Mouse (Mus musculus) ES-E14 (cell line): ENCODE data around the gene Frmpd4. TPM values are rescaled to one million over a fixed set of nuclear protein-coding genes. Genes with fewer than 3 reads are reported as not detected.

Experiments used
- DNase-seq: peaks from one replicate; pipeline ENCODE4 v3.0.0-alpha.2; 2013; ENCODE audit warnings: low read depth, low spot score
- H3K27ac ChIP-seq: 2 replicates; pipeline ENCODE4 v1.5.1; 2012; ENCODE audit warnings: low read depth, mild to moderate bottlenecking, low read length, moderate library complexity, mixed read lengths; ENCODE audit not compliant: poor library complexity, insufficient read depth, severe bottlenecking
- H3K36me3 ChIP-seq: 2 replicates; pipeline ENCODE4 v1.6.1; 2012; ENCODE audit warnings: mild to moderate bottlenecking, low read length, moderate library complexity, mixed read lengths; ENCODE audit not compliant: control insufficient read depth, poor library complexity, insufficient read depth, severe bottlenecking
- H3K4me1 ChIP-seq, 2 experiments: fragments of 150-350 bp in 1 of 2; sonication (generic) in 1 of 2; 2 replicates each; pipeline ENCODE4 v1.6.1; 2012; ENCODE audit warnings: low read length in 2 of 2, mild to moderate bottlenecking in 1 of 2, mixed read lengths in 1 of 2; ENCODE audit not compliant: control insufficient read depth in 2 of 2, insufficient read depth in 2 of 2, poor library complexity in 1 of 2
- H3K4me3 ChIP-seq, 2 experiments: fragments of 150-350 bp in 1 of 2; sonication (generic) in 1 of 2; 2 replicates each; pipeline ENCODE4 v1.5.1; 2012; ENCODE audit warnings: low read length in 2 of 2, low read depth in 1 of 2, mild to moderate bottlenecking in 1 of 2, mixed read lengths in 1 of 2; ENCODE audit not compliant: insufficient read depth in 1 of 2, poor library complexity in 1 of 2, severe bottlenecking in 1 of 2
- H3K9ac ChIP-seq: 2 replicates; pipeline ENCODE4 v1.6.1; 2012; ENCODE audit warnings: low read depth, mild to moderate bottlenecking, low read length, mixed read lengths; ENCODE audit not compliant: poor library complexity, insufficient read depth, severe bottlenecking
- H3K9me3 ChIP-seq: fragments of 150-350 bp; sonication (generic); 2 replicates; pipeline ENCODE4 v1.6.1; 2012; ENCODE audit warnings: low read depth, mild to moderate bottlenecking, low read length; ENCODE audit not compliant: control insufficient read depth, insufficient read depth
- CHD2 ChIP-seq: IDR thresholded peaks from 2 replicates; pipeline ENCODE4 v1.6.1; 2014; ENCODE audit warnings: mild to moderate bottlenecking, low read depth, low read length, inconsistent platforms
- HCFC1 ChIP-seq: IDR thresholded peaks from 2 replicates; pipeline ENCODE4 v1.6.1; 2012; ENCODE audit warnings: low read length, inconsistent platforms, borderline replicate concordance; ENCODE audit not compliant: insufficient read depth
- MAFK ChIP-seq: IDR thresholded peaks from 2 replicates; pipeline ENCODE4 v1.6.1; 2014; ENCODE audit warnings: mild to moderate bottlenecking, low read depth, low read length, inconsistent platforms; ENCODE audit not compliant: insufficient read depth
- ZC3H11A ChIP-seq: IDR thresholded peaks from 2 replicates; pipeline ENCODE4 v1.6.1; 2012; ENCODE audit warnings: low read depth, mild to moderate bottlenecking, inconsistent platforms, low read length, borderline replicate concordance
- ZNF384 ChIP-seq: IDR thresholded peaks from 2 replicates; pipeline ENCODE4 v1.6.1; 2012; ENCODE audit warnings: low read depth, low read length, inconsistent platforms
- in situ Hi-C, 2 experiments: fragments of 600-800 bp; cut with MboI; formaldehyde crosslinking; loops; one replicate each; pipeline ENCODE4 v1.15.1; 2025; ENCODE audit warnings: low sequenced_read_pairs in 2 of 2, inconsistent platforms in 1 of 2; ENCODE audit not compliant: unreplicated experiment in 2 of 2
- total RNA-seq: library from RNA; depleted of rRNA; stranded (reverse); fragments of 300-350 nt; gene quantifications from 2 replicates; pipeline ENCODE4 v1.2.3, GENCODE M21; 2012; rRNA removed

Frmpd4 gene
- total RNA-seq, 1 experiment: not detected

DNA sequence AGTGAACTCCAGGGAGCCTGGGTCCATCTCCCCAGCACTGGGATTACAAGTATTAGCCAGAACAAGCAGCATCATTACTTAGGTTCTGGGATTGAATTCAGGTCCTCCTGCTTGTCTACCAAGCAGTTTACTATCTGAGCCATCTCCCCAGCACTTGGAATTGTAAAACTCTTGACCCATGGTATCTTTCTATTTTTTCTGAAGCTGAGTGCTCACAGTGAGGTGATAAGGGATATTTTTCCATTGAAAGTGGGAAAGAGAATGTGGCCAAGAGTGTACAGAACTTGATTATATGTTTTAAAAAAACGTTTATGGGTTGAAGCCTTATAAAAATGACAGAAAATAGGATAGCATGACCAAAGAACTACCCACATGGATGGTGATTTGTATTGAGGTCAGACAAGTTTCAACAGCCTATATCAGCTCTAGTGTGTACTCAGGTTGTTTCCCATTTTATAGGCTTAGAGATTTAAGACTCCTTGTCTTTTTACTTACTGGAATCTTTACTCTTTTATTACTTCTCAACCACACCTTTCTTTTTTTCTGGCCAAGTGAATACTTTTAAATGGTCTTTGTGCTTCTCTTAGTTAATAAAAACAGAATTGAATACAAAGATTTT is 1085.3 kb downstream of the Frmpd4 start:
- H3K9me3 ChIP-seq: no peaks in the 10 kb centered on the region
- in situ Hi-C loops: loop anchor here in 1 of 2 experiments (25.0 kb wide), 1 partner anchor 321 kb away; no protein-coding TSS in a partner anchor

DNA sequence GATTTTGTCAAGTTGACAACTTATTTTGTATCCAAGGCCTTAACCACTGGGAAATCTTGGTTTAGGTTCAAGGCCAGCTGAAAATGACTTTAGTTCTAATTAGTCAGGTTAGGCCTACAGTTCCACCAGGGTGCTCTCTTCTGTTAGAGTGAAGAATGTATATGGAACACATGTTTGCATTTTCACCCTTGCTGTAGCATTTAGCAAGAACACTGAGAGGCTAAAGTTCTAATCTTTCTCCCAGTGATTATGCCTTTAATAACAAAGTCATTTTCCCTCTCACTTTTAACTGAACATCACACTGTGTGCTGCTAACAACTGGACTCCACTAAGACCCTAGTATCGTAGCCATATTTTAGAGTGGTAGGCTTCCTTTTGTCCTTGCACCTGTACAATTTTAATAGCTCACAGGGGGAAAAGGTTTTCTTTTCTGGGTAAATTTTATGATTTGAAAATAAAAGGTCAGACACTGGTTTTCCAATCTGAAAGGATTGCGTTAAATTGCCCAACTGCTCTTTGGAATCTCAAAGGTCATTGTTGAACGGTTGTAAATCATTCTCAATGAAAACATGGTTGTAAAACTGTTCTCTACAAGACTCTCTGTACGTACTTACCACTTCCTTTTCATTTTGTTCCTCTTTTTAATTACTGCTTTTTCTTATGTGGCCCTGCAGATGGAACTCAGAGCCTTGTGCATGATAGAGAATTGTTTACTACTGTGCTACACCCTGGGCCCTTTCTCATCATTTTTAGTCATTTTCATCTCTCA is 1093.4 kb downstream of the Frmpd4 start:
- H3K27ac ChIP-seq: no peak overlapping the region
- no peaks in the 10 kb centered on the region for H3K4me1 ChIP-seq
- no peak overlapping the region for H3K9ac ChIP-seq
- H3K9me3 ChIP-seq: no peaks in the 10 kb centered on the region
- TF ChIP-seq MAFK: no peak
- no peak for TF ChIP-seq ZC3H11A
- no peak for TF ChIP-seq HCFC1
- TF ChIP-seq ZNF384: no peak
- TF ChIP-seq CHD2: no peak
- DNase-seq: no peak
- H3K4me3 ChIP-seq: no peak overlapping the region
- in situ Hi-C loops: loop anchor here in 1 of 2 experiments (25.0 kb wide), 1 partner anchor 329 kb away; no protein-coding TSS in a partner anchor
- no peaks in the 10 kb centered on the region for H3K36me3 ChIP-seq

More for the DNA sequence above, 1085.3 kb downstream of the Frmpd4 start:
- Histone ChIP-seq H3K4me3 (no peak overlapping the region), H3K9ac (no peak overlapping the region), H3K36me3 (no peaks in the 10 kb centered on the region), H3K4me1 (no peaks in the 10 kb centered on the region), H3K27ac (no peak overlapping the region)
- no peak for DNase-seq
- TF ChIP-seq MAFK (no peak), ZNF384 (no peak), HCFC1 (no peak), CHD2 (no peak), ZC3H11A (no peak)

DNA sequence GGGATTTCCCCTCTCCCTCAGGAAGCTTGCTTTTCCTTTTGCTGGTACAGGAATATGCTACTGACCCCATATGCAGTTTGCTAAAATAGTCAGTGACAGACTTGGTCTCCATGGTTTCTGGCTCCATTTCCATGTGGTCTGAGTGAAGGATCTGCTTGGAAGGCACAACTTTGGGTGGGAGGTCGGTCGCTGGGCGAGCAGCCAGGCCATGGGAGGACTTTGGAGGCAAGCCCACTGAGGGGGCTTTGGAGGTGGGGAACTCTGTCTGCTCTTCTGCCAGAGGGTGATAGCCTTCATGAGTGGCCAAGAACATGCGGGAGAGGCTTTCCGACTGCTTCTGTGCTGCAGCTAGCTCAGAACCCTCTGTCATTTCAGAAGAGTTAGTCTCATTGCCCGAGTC is 1099.4 kb downstream of the Frmpd4 start:
- Histone ChIP-seq H3K4me3 (no peak overlapping the region), H3K9ac (no peak overlapping the region), H3K36me3 (no peaks in the 10 kb centered on the region), H3K4me1 (no peaks in the 10 kb centered on the region), H3K9me3 (no peaks in the 10 kb centered on the region), H3K27ac (no peak overlapping the region)
- in situ Hi-C loops: loop anchor here in 1 of 2 experiments (25.0 kb wide), 1 partner anchor 335 kb away; no protein-coding TSS in a partner anchor
- no peak for TF ChIP-seq ZC3H11A
- no peak for TF ChIP-seq CHD2
- TF ChIP-seq MAFK: no peak
- no peak for TF ChIP-seq ZNF384
- TF ChIP-seq HCFC1: no peak
- DNase-seq: no peak

DNA sequence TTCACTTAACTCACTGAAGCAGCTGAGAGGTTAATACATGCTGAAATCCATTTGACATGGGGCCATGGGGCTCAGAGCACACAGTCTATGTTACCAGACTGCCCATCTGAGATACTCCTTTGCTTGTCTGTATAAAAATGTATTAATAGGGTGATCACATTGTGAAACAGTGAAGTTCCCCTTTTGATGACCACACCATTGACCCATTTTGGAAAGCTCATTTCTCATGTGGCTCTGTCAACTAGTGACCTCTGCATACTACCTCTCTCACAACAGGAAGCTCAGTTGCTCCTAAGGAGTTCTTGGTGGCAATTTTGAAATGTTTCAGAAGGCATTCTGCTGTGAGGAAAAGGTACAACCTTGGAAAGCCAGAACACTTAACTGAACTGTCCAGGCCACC is 1142.1 kb downstream of the Frmpd4 start:
- in situ Hi-C loops: no loop called here
- no peak overlapping the region for H3K4me3 ChIP-seq
- no peak for TF ChIP-seq CHD2
- TF ChIP-seq ZC3H11A: no peak
- TF ChIP-seq HCFC1: no peak
- H3K9ac ChIP-seq: no peak overlapping the region
- H3K9me3 ChIP-seq: no peaks in the 10 kb centered on the region
- H3K27ac ChIP-seq: no peak overlapping the region
- DNase-seq: no peak
- no peaks in the 10 kb centered on the region for H3K4me1 ChIP-seq
- H3K36me3 ChIP-seq: no peaks in the 10 kb centered on the region

DNA sequence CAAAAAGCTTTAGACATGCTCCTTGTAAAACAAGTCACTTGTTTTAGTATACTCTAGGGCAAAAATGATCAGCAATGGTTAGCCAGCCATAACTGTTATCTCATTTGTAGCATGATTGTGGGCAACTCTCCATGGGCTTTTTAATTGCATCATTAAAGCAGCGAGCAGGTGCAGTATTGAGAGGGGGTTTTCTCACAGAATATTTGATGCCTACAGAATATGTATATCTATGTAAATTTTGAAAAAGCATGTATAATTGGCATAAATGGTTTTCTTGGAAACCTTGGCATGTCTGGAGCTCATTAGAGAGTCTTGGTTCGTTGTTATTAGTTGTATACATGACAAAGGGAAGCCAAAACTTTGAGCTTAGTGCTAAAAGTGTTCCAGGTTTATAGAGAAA is 1143.1 kb downstream of the Frmpd4 start:
- in situ Hi-C loops: no loop called here
- Histone ChIP-seq H3K9me3 (no peaks in the 10 kb centered on the region), H3K27ac (no peak overlapping the region), H3K36me3 (no peaks in the 10 kb centered on the region), H3K4me1 (no peaks in the 10 kb centered on the region), H3K4me3 (no peak overlapping the region), H3K9ac (no peak overlapping the region)
- TF ChIP-seq HCFC1: no peak
- TF ChIP-seq ZNF384: no peak
- no peak for TF ChIP-seq ZC3H11A
- no peak for TF ChIP-seq MAFK
- no peak for TF ChIP-seq CHD2
- no peak for DNase-seq

Other genes starting within 250 kb of the Frmpd4 start
- 4.4 and 7.2 TPM in 2 replicates for gene Msl3, start 96.7 kb upstream of the Frmpd4 start, total RNA-seq
- 0.37 and 1.8 TPM in 2 replicates for gene Arhgap6, start 217.9 kb upstream of the Frmpd4 start, total RNA-seq